Mouse (Mus musculus): ENCODE measurements around the gene Exosc8.

- no peak for TF ChIP-seq ZC3H11A (IDR thresholded peaks at IDR 0.05; ENCODE audit: borderline replicate concordance, low read depth, low read length)
- no peak for TF ChIP-seq MAFK (IDR thresholded peaks at IDR 0.05; ENCODE audit: insufficient read depth, low read depth, low read length)
- TF ChIP-seq HCFC1 (IDR thresholded peaks at IDR 0.05; ENCODE audit: borderline replicate concordance, insufficient read depth, low read length) = no peak
Measured at GRCm38 (mm10) chr3:54764418-54764817, 29.2 kb upstream of the Exosc8 start.
